Mouse (Mus musculus) forebrain, embryonic 16.5 days (tissue): ENCODE results near the gene Gm10197. TPM values are rescaled to one million over a fixed set of nuclear protein-coding genes. Genes with fewer than 3 reads are reported as not detected.

Experiments used
- ATAC-seq: fragments of 200-750 bp; cut with Nextera tagmentation; 2 replicates; pipeline ENCODE4 v1.8.0; 2017; ENCODE audit warnings: mild to moderate bottlenecking, moderate library complexity
- H3K27ac ChIP-seq: fragments of 300-500 bp; sonication (generic); 2 replicates; pipeline ENCODE4 v1.5.1; 2014; ENCODE audit warnings: low read length, control low read depth
- H3K27me3 ChIP-seq: fragments of 300-500 bp; sonication (generic); replicated peaks from 2 replicates; pipeline ENCODE4 v1.6.1; 2014; ENCODE audit warnings: low read length; ENCODE audit not compliant: control insufficient read depth, insufficient read depth
- H3K36me3 ChIP-seq: fragments of 300-500 bp; sonication (generic); 2 replicates; pipeline ENCODE4 v1.6.1; 2014; ENCODE audit not compliant: control insufficient read depth, insufficient read depth
- H3K4me1 ChIP-seq: fragments of 300-500 bp; sonication (generic); replicated peaks from 2 replicates; pipeline ENCODE4 v1.6.1; 2014; ENCODE audit warnings: low read length; ENCODE audit not compliant: control insufficient read depth, insufficient read depth
- H3K4me2 ChIP-seq: fragments of 300-500 bp; sonication (generic); 2 replicates; pipeline ENCODE4 v1.6.1; 2014; ENCODE audit warnings: mild to moderate bottlenecking, low read length, control low read depth
- H3K4me3 ChIP-seq: fragments of 300-500 bp; sonication (generic); replicated peaks from 2 replicates; pipeline ENCODE4 v1.5.1; 2014; ENCODE audit warnings: mild to moderate bottlenecking, low read length, control low read depth
- H3K9ac ChIP-seq: fragments of 300-500 bp; sonication (generic); replicated peaks from 2 replicates; pipeline ENCODE4 v1.6.1; 2014; ENCODE audit warnings: low read depth, low read length, control low read depth
- H3K9me3 ChIP-seq: fragments of 300-500 bp; sonication (generic); 2 replicates; pipeline ENCODE4 v1.6.1; 2016; ENCODE audit warnings: low read length; ENCODE audit not compliant: control insufficient read depth
- WGBS: fragments of 180-500 bp; shearing (Covaris S2); extraction: QIAGEN DNeasy Blood & Tissue Kit; methylation state at CpG from one replicate; pipeline ENCODE4 v1.1.7; 2014; 5-methylcytosine and 5-hydroxymethylcytosine counted together
- polyA plus RNA-seq: library from polyadenylated mRNA; unstranded; fragments of >200 nt; fragmentation: Nextera tagmentation; extraction: Ambion mirVana; gene quantifications from 2 replicates; pipeline ENCODE4 v1.2.1, GENCODE M21; 2015

Gm10197 gene
- polyA plus RNA-seq, 1 experiment from 2014 or later: not detected

DNA sequence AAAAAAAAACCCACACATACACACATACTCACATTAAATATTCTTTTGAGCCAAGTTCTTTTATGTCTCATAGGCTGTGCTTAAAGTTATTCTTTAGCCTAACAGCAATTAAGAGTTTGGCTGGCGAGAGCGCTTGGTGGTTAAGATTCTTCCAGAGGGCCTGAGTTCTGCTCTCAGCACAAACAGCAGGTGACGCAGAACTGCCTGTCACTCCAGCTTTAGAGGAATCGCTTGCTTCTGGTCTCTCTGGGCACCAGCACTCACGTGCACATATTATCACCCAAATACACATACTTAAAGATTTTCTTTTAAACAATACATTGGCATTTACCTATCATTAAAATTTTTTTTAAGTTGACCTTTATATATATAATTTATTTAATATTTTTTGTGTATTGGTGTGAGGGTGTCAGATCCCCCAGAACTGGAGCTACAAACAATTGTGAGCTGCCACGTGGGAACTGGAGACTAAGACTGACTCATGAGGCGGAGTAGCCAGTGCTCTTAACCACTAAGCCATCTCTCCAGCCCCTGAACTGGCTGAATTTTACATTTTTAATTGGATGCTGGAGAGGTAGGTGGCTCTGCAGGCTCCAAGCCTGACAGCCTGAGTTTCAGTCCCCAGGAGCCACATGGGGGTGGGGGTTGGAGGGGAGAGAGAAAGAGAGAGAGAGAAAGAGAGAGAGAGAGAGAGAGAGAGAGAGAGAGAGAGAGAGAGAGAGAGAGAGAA is 17.1 kb downstream of the Gm10197 start:
- Histone ChIP-seq H3K4me2 (no peak overlapping the region), H3K9me3 (no peaks in the 10 kb centered on the region), H3K36me3 (0 out of 2 replicates have a peak, but pooled peaks cover 2% of the 10 kb centered on the region), H3K27me3 (no peaks in the 10 kb centered on the region), H3K4me3 (no peak overlapping the region), H3K9ac (no peak overlapping the region), H3K4me1 (peaks cover 19% of the 10 kb centered on the region), H3K27ac (no peak overlapping the region)
- 42% methylated on average over 7 of the region's 7 CpGs for WGBS
- ATAC-seq: no peak

- WGBS: 81% methylated on average over 7 of the region's 7 CpGs
- no peak for ATAC-seq
- H3K9me3 ChIP-seq: no peaks in the 10 kb centered on the region
These were observed 17.7 kb downstream of the Gm10197 start for GRCm38 (mm10) chr19:53353864-53354263.

DNA sequence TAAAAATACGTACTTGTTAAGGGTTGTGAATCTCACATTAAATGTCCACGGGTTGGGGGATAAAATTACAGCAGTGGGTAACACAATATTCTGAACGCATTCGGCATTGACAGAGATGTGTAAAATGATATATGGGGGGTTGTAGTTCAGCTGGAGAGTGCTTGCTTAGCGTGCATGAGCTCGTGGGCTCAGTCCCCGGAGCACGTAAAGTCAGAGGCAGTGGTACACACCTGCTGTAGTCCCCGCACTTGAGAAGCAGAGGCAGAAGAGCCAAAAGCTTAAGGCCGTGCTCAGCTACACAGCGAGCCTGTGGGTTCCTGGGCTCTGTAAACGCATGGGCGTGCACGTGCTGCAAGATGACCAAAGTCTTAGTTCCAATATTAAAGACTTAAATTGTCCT is 25.8 kb downstream of the Gm10197 start:
- no peak overlapping the region for H3K27ac ChIP-seq
- H3K4me2 ChIP-seq: no peak overlapping the region
- no peak overlapping the region for H3K9ac ChIP-seq
- ATAC-seq: no peak
- WGBS: 85% methylated on average over 14 of the region's 14 CpGs
- no peaks in the 10 kb centered on the region for H3K9me3 ChIP-seq
- no peaks in the 10 kb centered on the region for H3K36me3 ChIP-seq
- H3K4me3 ChIP-seq: no peak overlapping the region
- no peaks in the 10 kb centered on the region for H3K27me3 ChIP-seq
- H3K4me1 ChIP-seq: peaks cover 18% of the 10 kb centered on the region

More at GRCm38 (mm10) chr19:53353864-53354263, 17.7 kb downstream of the Gm10197 start:
- Histone ChIP-seq H3K4me2 (no peak overlapping the region), H3K4me1 (peaks cover 15% of the 10 kb centered on the region), H3K27ac (no peak overlapping the region), H3K36me3 (0 out of 2 replicates have a peak, but pooled peaks cover 2% of the 10 kb centered on the region), H3K9ac (no peak overlapping the region), H3K4me3 (no peak overlapping the region), H3K27me3 (no peaks in the 10 kb centered on the region)

DNA sequence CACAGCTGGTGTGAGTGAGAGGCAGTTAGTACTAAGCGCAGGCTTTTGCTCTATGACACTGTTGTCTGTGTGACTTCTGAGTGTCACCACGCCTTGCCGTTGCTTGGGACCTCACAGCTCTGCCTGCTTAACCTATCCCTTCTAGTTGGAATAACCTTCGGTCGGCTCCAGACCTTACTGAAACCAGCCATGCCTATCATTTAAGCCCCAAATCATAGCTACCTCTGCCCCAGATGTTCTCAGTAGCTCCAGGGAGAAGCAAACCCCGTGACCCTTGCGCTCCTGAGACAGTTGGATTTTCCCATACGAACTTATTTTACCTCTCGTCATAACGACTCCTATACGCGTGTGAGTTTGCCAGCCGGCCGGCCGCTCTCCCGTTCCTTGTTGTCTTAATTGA is 27.5 kb downstream of the Gm10197 start:
- Histone ChIP-seq H3K4me1 (peaks cover 20% of the 10 kb centered on the region), H3K27ac (no peak overlapping the region), H3K9ac (no peak overlapping the region), H3K4me2 (no peak overlapping the region), H3K27me3 (no peaks in the 10 kb centered on the region), H3K36me3 (no peaks in the 10 kb centered on the region), H3K9me3 (no peaks in the 10 kb centered on the region), H3K4me3 (no peak overlapping the region)
- 74% methylated on average over 16 of the region's 16 CpGs for WGBS
- ATAC-seq: no peak

DNA sequence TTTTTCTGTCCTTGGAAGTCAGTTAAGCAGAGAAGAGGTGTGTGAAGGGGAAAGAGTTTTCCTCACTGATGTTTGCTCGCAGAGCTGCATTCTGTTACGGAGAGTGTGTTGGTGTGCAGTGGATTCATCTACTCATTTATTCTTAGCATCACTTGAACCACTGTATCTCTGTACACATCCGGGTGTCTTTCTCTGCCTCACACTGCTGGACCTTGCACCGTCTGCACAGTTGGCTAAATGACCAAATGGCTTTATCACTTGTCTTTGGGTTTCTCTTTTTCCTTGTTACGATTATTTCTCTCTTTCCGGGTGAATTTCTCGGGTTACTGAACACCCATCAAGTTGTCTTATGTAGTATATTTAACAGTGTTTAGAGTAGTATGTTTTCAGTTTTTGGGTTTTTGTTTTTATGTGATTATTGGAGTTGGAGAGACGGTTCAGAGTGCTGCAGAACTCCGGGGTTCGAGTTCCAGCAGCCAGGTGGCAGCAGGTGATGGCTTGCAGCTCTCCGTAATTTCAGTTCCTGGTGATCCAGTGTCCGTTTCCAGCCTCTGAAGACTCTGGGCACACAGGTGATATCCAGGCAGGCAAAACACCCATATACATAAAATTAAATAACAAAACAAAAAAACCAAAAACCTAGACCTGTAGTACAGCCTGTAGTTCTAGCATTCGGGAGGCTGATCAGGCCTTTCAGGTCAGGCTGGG is 28.2 kb downstream of the Gm10197 start:
- ATAC-seq: no peak
- Histone ChIP-seq H3K4me1 (peaks cover 20% of the 10 kb centered on the region), H3K9me3 (no peaks in the 10 kb centered on the region), H3K27ac (no peak overlapping the region), H3K36me3 (no peaks in the 10 kb centered on the region), H3K4me3 (no peak overlapping the region), H3K4me2 (no peak overlapping the region), H3K27me3 (no peaks in the 10 kb centered on the region), H3K9ac (no peak overlapping the region)
- WGBS: 91% methylated on average over 13 of the region's 13 CpGs

DNA sequence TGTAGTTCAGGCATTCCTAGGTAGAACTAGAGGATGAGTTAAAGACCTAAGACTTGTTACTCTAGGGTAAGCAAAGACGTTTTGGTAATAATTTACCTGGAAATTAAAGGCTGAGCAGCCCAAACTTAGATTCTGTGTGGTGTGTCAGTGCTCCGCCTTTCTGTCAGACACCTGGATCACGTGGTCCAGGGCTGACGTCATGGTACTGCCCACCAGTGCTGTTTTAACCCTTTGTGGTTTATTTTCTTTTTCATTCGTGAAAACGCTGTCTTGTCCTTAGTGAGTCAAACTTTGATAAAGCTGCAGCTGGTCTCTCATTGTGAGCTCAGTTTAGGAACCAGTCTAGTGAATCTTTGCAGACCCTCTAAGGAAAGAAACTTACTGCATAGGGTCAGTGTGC is 31.1 kb downstream of the Gm10197 start:
- WGBS: 18% methylated on average over 6 of the region's 6 CpGs
- H3K4me2 ChIP-seq: no peak overlapping the region
- ATAC-seq: no peak

DNA sequence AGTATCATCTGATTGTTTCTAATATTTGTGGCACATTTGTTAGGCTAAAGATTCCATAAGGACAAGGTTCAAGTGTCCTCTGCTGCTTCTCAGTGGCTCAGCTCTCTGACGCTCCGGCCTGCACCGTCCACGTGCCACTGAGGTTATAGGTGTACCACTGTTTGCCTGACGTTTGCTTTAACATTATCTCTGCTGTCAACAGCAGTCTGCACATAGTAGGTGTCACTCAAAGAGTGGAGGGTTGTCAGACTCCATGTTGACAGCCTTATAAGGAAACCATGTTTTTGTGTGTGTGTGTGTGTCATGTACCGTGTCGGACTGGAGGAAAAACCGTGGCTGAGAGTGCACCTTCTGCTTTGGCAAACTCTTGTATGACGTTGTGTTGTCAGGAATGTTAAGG is 36.3 kb downstream of the Gm10197 start:
- H3K36me3 ChIP-seq: peaks cover 9% of the 10 kb centered on the region
- no peak overlapping the region for H3K4me2 ChIP-seq
- no peaks in the 10 kb centered on the region for H3K9me3 ChIP-seq
- H3K4me3 ChIP-seq: no peak overlapping the region
- H3K27me3 ChIP-seq: no peaks in the 10 kb centered on the region
- no peak overlapping the region for H3K9ac ChIP-seq
- H3K4me1 ChIP-seq: peaks cover 6% of the 10 kb centered on the region
- H3K27ac ChIP-seq: no peak overlapping the region
- ATAC-seq: no peak
- WGBS: 93% methylated on average over 9 of the region's 9 CpGs

More for the DNA sequence above, 31.1 kb downstream of the Gm10197 start:
- Histone ChIP-seq H3K27ac (no peak overlapping the region), H3K36me3 (peaks cover 3% of the 10 kb centered on the region; the same call in 1 of the 2 replicates), H3K4me1 (peaks cover 15% of the 10 kb centered on the region), H3K9me3 (no peaks in the 10 kb centered on the region), H3K27me3 (no peaks in the 10 kb centered on the region), H3K4me3 (no peak overlapping the region), H3K9ac (no peak overlapping the region)

GRCm38 (mm10) chr19:53333730-53334129 is 37.8 kb downstream of the Gm10197 start:
- Histone ChIP-seq H3K27ac (no peak overlapping the region), H3K36me3 (peaks cover 9% of the 10 kb centered on the region), H3K27me3 (no peaks in the 10 kb centered on the region), H3K9ac (no peak overlapping the region), H3K4me2 (no peak overlapping the region), H3K4me3 (no peak overlapping the region), H3K9me3 (no peaks in the 10 kb centered on the region), H3K4me1 (peaks cover 12% of the 10 kb centered on the region)
- WGBS: 96% methylated on average over 6 of the region's 6 CpGs
- no peak for ATAC-seq

- no peak overlapping the region for H3K27ac ChIP-seq
- WGBS: 93% methylated on average over 21 of the region's 21 CpGs
These were observed 39.6 kb downstream of the Gm10197 start for GRCm38 (mm10) chr19:53331882-53332500.

More at GRCm38 (mm10) chr19:53331882-53332500, 39.6 kb downstream of the Gm10197 start:
- ATAC-seq: no peak
- Histone ChIP-seq H3K9me3 (no peaks in the 10 kb centered on the region), H3K4me3 (no peak overlapping the region), H3K4me1 (peaks cover 12% of the 10 kb centered on the region), H3K27me3 (no peaks in the 10 kb centered on the region), H3K9ac (no peak overlapping the region), H3K36me3 (peaks cover 6% of the 10 kb centered on the region), H3K4me2 (no peak overlapping the region)
